Mouse (Mus musculus): ENCODE data around the gene Atp1b1. TPM values are rescaled to one million over a fixed set of nuclear protein-coding genes. Genes with fewer than 3 reads are reported as not detected.

The Atp1b1 gene
- polyA plus RNA-seq, 1 experiment from 2014 or later = 235 TPM

GRCm38 (mm10) chr1:164440708-164441407 lies 17.3 kb downstream of the Atp1b1 start:
- Histone ChIP-seq H3K4me2 (no peak overlapping the region), H3K9me3 (replicated peaks; ENCODE audit: control insufficient read depth, low read length) (no peaks in the 10 kb centered on the region), H3K36me3 (ENCODE audit: control insufficient read depth, insufficient read depth, low read length) (peaks cover 24% of the 10 kb centered on the region), H3K27ac (ENCODE audit: low read depth, low read length) (no peak overlapping the region), H3K4me1 (ENCODE audit: control insufficient read depth, insufficient read depth, low read length) (peaks cover 5% of the 10 kb centered on the region), H3K9ac (ENCODE audit: low read depth, low read length) (no peak overlapping the region), H3K27me3 (ENCODE audit: control insufficient read depth, insufficient read depth, low read length) (no peaks in the 10 kb centered on the region), H3K4me3 (ENCODE audit: low read depth, low read length) (no peak overlapping the region)
- 66% methylated on average over 11 of the region's 11 CpGs for WGBS (ENCODE audit: insufficient replicate concordance)
- ATAC-seq (replicated peaks; ENCODE audit: insufficient number of reproducible peaks, low FRiP score, low TSS enrichment) = no peak

DNA sequence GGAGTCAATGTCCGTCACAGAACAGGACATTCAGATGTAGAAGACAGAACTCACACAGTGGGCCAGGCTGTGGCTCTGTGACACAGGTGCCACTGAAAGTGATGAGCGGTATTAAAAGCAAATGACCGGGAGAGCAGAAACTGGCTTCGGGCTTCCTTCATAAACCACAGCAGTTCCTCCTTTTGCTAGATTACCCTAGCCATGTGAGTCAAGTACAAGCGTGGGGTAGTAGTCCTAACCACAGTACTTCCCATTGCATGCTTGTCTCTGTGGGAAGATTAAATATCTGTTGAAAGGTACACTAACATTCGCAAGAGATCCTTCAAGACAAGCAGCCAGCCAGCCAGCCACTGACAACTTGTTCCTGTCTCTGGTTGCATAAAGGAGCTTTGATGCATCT lies 17.9 kb downstream of the Atp1b1 start:
- Histone ChIP-seq H3K9ac (ENCODE audit: low read depth, low read length) (no peak overlapping the region), H3K27me3 (ENCODE audit: control insufficient read depth, insufficient read depth, low read length) (no peaks in the 10 kb centered on the region), H3K27ac (ENCODE audit: low read depth, low read length) (no peak overlapping the region), H3K36me3 (ENCODE audit: control insufficient read depth, insufficient read depth, low read length) (peaks cover 24% of the 10 kb centered on the region), H3K9me3 (replicated peaks; ENCODE audit: control insufficient read depth, low read length) (no peaks in the 10 kb centered on the region), H3K4me1 (ENCODE audit: control insufficient read depth, insufficient read depth, low read length) (peaks cover 5% of the 10 kb centered on the region), H3K4me3 (ENCODE audit: low read depth, low read length) (no peak overlapping the region), H3K4me2 (no peak overlapping the region)
- WGBS (ENCODE audit: insufficient replicate concordance) = 83% methylated on average over 6 of the region's 6 CpGs
- ATAC-seq (replicated peaks; ENCODE audit: insufficient number of reproducible peaks, low FRiP score, low TSS enrichment) = no peak

- H3K9ac ChIP-seq (ENCODE audit: low read depth, low read length) = no peak overlapping the region
- H3K4me2 ChIP-seq = no peak overlapping the region
- H3K4me3 ChIP-seq (ENCODE audit: low read depth, low read length) = no peak overlapping the region
- no peaks in the 10 kb centered on the region for H3K9me3 ChIP-seq (replicated peaks; ENCODE audit: control insufficient read depth, low read length)
- H3K27me3 ChIP-seq (ENCODE audit: control insufficient read depth, insufficient read depth, low read length) = no peaks in the 10 kb centered on the region
- peaks cover 16% of the 10 kb centered on the region for H3K36me3 ChIP-seq (ENCODE audit: control insufficient read depth, insufficient read depth, low read length)
- WGBS (ENCODE audit: insufficient replicate concordance) = 85% methylated on average over 7 of the region's 7 CpGs
- ATAC-seq (replicated peaks; ENCODE audit: insufficient number of reproducible peaks, low FRiP score, low TSS enrichment) = no peak
- H3K4me1 ChIP-seq (ENCODE audit: control insufficient read depth, insufficient read depth, low read length) = peaks cover 2% of the 10 kb centered on the region; the same call in 1 of the 2 replicates
- H3K27ac ChIP-seq (ENCODE audit: low read depth, low read length) = no peak overlapping the region
Observed at GRCm38 (mm10) chr1:164436749-164437148, 21.4 kb downstream of the Atp1b1 start.

GRCm38 (mm10) chr1:164434049-164434448 lies 24.1 kb downstream of the Atp1b1 start:
- no peaks in the 10 kb centered on the region for H3K27me3 ChIP-seq (ENCODE audit: control insufficient read depth, insufficient read depth, low read length)
- no peak for ATAC-seq (replicated peaks; ENCODE audit: insufficient number of reproducible peaks, low FRiP score, low TSS enrichment)
- no peaks in the 10 kb centered on the region for H3K9me3 ChIP-seq (replicated peaks; ENCODE audit: control insufficient read depth, low read length)
- H3K4me2 ChIP-seq = no peak overlapping the region
- H3K27ac ChIP-seq (ENCODE audit: low read depth, low read length) = no peak overlapping the region
- peaks cover under 1% of the 10 kb centered on the region; the same call in 1 of the 2 replicates for H3K4me1 ChIP-seq (ENCODE audit: control insufficient read depth, insufficient read depth, low read length)
- H3K4me3 ChIP-seq (ENCODE audit: low read depth, low read length) = no peak overlapping the region
- H3K9ac ChIP-seq (ENCODE audit: low read depth, low read length) = no peak overlapping the region
- WGBS (ENCODE audit: insufficient replicate concordance) = 52% methylated on average over 6 of the region's 6 CpGs
- H3K36me3 ChIP-seq (ENCODE audit: control insufficient read depth, insufficient read depth, low read length) = peaks cover 6% of the 10 kb centered on the region

GRCm38 (mm10) chr1:164432649-164433048 lies 25.5 kb downstream of the Atp1b1 start:
- no peak overlapping the region for H3K4me3 ChIP-seq (ENCODE audit: low read depth, low read length)
- no peak overlapping the region for H3K4me2 ChIP-seq
- no peaks in the 10 kb centered on the region for H3K27me3 ChIP-seq (ENCODE audit: control insufficient read depth, insufficient read depth, low read length)
- H3K9ac ChIP-seq (ENCODE audit: low read depth, low read length) = no peak overlapping the region
- no peak overlapping the region for H3K27ac ChIP-seq (ENCODE audit: low read depth, low read length)
- peaks cover 11% of the 10 kb centered on the region; the same call in 1 of the 2 replicates for H3K4me1 ChIP-seq (ENCODE audit: control insufficient read depth, insufficient read depth, low read length)
- H3K9me3 ChIP-seq (replicated peaks; ENCODE audit: control insufficient read depth, low read length) = no peaks in the 10 kb centered on the region
- 84% methylated on average over 5 of the region's 5 CpGs for WGBS (ENCODE audit: insufficient replicate concordance)
- no peak for ATAC-seq (replicated peaks; ENCODE audit: insufficient number of reproducible peaks, low FRiP score, low TSS enrichment)
- peaks cover 3% of the 10 kb centered on the region; the same call in 1 of the 2 replicates for H3K36me3 ChIP-seq (ENCODE audit: control insufficient read depth, insufficient read depth, low read length)

GRCm38 (mm10) chr1:164428644-164429043 lies 29.5 kb downstream of the Atp1b1 start:
- H3K27ac ChIP-seq (ENCODE audit: low read depth, low read length) = peak overlapping the region; percentile 29
- no peak for ATAC-seq (replicated peaks; ENCODE audit: insufficient number of reproducible peaks, low FRiP score, low TSS enrichment)
- 69% methylated on average over 9 of the region's 9 CpGs for WGBS (ENCODE audit: insufficient replicate concordance)

DNA sequence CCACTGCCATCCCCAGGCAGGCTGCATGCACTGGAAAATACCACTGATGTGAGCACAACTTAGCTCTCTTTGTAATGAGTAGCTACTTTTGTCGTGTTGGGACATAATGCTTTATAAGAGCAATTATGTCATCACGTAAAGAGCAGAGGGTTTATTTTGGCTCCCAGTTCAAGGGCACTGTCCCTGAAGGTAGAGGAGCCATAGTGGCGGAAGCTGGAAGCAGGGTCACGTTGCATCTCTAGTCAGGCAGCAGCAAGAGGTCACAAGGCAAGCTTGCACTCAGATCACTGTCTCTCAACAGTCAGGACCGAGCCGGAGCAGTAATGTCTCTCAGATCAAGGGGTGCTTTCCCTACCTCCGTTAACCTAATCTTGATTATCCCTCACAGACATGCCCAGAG lies 30.4 kb downstream of the Atp1b1 start:
- no peak overlapping the region for H3K4me3 ChIP-seq (ENCODE audit: low read depth, low read length)
- H3K27me3 ChIP-seq (ENCODE audit: control insufficient read depth, insufficient read depth, low read length) = no peaks in the 10 kb centered on the region
- no peak overlapping the region for H3K9ac ChIP-seq (ENCODE audit: low read depth, low read length)
- H3K36me3 ChIP-seq (ENCODE audit: control insufficient read depth, insufficient read depth, low read length) = no peaks in the 10 kb centered on the region
- H3K4me2 ChIP-seq = no peak overlapping the region
- WGBS (ENCODE audit: insufficient replicate concordance) = 66% methylated on average over 7 of the region's 7 CpGs
- peaks cover 11% of the 10 kb centered on the region; the same call in 1 of the 2 replicates for H3K4me1 ChIP-seq (ENCODE audit: control insufficient read depth, insufficient read depth, low read length)
- H3K9me3 ChIP-seq (replicated peaks; ENCODE audit: control insufficient read depth, low read length) = no peaks in the 10 kb centered on the region
- H3K27ac ChIP-seq (ENCODE audit: low read depth, low read length) = no peak overlapping the region
- ATAC-seq (replicated peaks; ENCODE audit: insufficient number of reproducible peaks, low FRiP score, low TSS enrichment) = no peak

More at GRCm38 (mm10) chr1:164428644-164429043, 29.5 kb downstream of the Atp1b1 start:
- Histone ChIP-seq H3K27me3 (ENCODE audit: control insufficient read depth, insufficient read depth, low read length) (no peaks in the 10 kb centered on the region), H3K9ac (ENCODE audit: low read depth, low read length) (no peak overlapping the region; the same call in 1 of the 2 replicates), H3K4me1 (ENCODE audit: control insufficient read depth, insufficient read depth, low read length) (peaks cover 11% of the 10 kb centered on the region; the same call in 1 of the 2 replicates), H3K4me3 (ENCODE audit: low read depth, low read length) (no peak overlapping the region), H3K4me2 (no peak overlapping the region), H3K9me3 (replicated peaks; ENCODE audit: control insufficient read depth, low read length) (no peaks in the 10 kb centered on the region), H3K36me3 (ENCODE audit: control insufficient read depth, insufficient read depth, low read length) (no peaks in the 10 kb centered on the region)

- Histone ChIP-seq H3K36me3 (ENCODE audit: control insufficient read depth, insufficient read depth, low read length) (no peaks in the 10 kb centered on the region), H3K9me3 (replicated peaks; ENCODE audit: control insufficient read depth, low read length) (no peaks in the 10 kb centered on the region), H3K4me3 (ENCODE audit: low read depth, low read length) (no peak overlapping the region), H3K4me1 (ENCODE audit: control insufficient read depth, insufficient read depth, low read length) (peaks cover 11% of the 10 kb centered on the region; the same call in 1 of the 2 replicates), H3K9ac (ENCODE audit: low read depth, low read length) (no peak overlapping the region), H3K4me2 (no peak overlapping the region), H3K27ac (ENCODE audit: low read depth, low read length) (no peak overlapping the region), H3K27me3 (ENCODE audit: control insufficient read depth, insufficient read depth, low read length) (no peaks in the 10 kb centered on the region)
- 56% methylated on average over 7 of the region's 7 CpGs for WGBS (ENCODE audit: insufficient replicate concordance)
- ATAC-seq (replicated peaks; ENCODE audit: insufficient number of reproducible peaks, low FRiP score, low TSS enrichment) = no peak
Observed at GRCm38 (mm10) chr1:164426227-164426626, 31.9 kb downstream of the Atp1b1 start.

Measured in heart, embryonic 11.5 days (tissue).